Mouse (Mus musculus): ENCODE results near the gene Pi4k2a. TPM values are rescaled to one million over a fixed set of nuclear protein-coding genes. Genes with fewer than 3 reads are reported as not detected.

Pi4k2a gene
- total RNA-seq (2021) = 10 to 100 TPM; 18.4 to 19.0 TPM

DNA sequence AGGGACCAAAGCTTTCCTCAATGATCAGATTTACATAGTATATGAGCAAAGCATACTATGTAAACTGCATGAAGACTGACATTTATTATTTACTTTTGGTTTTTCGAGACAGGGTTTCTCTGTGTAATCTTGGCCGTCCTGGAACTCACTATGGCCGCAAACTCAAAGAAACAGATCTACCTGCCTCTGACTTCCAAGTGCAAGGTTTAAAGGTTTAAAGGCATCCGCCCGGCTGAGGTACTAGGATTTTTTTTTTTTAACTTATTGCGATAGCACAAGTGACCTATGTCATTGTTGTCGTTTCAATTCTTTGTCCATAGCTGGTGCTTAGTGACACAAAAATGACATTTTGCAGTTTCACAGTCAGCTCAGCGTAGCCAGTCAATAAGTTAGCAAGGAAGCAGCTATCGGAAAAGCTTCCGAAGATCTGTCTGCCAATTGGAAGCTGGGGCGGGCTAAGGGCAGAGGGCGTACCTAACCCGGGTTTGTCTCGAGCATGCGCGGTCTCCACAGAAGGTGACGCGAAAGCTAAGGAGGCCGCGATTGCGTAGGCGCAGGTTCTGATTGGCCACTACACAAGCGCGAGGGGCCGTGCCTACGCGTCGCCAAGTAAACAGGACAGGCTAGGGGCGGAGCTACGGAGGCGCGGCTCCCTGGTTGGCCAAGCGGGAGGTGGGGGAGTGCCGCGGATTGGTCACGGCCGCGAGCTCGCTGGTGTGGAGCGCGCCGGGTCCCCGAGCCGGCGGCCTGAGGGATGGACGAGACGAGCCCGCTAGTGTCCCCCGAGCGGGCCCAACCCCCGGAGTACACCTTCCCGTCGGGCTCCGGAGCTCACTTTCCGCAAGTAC lies at the start of gene Pi4k2a:
TSS of gene Pi4k2a (plus strand) at position 723 of the 848 bp plus-strand sequence.
- DNase-seq (ENCODE audit: low spot score) = peak; percentile 99
- intact Hi-C loops (cut with DNase I) = loop anchor here (2.0 kb wide), 1 partner anchor 39 kb away; the partner anchor contains the start of gene Avpi1

DNA sequence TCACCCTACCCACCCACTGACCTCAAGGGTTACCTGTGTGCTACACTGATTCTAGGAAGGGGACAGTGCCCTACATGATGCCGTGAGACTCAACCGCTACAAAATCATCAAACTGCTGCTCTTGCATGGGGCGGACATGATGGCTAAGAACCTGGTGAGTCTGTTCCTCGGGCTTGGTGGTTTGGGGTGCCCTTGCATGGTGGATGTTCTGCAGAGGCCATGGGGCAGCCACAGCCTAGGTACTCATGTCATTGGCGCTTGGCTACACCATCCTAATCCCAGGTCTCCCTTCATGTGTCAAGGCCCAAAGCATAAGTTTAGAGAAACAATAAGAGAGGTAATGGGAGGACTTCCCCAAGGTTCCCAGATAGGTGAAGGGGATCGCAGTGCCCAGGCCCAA lies 46.3 kb upstream of the Pi4k2a start:
- no peak for DNase-seq (ENCODE audit: low spot score)
- intact Hi-C loops (cut with DNase I) = no loop called here

DNA sequence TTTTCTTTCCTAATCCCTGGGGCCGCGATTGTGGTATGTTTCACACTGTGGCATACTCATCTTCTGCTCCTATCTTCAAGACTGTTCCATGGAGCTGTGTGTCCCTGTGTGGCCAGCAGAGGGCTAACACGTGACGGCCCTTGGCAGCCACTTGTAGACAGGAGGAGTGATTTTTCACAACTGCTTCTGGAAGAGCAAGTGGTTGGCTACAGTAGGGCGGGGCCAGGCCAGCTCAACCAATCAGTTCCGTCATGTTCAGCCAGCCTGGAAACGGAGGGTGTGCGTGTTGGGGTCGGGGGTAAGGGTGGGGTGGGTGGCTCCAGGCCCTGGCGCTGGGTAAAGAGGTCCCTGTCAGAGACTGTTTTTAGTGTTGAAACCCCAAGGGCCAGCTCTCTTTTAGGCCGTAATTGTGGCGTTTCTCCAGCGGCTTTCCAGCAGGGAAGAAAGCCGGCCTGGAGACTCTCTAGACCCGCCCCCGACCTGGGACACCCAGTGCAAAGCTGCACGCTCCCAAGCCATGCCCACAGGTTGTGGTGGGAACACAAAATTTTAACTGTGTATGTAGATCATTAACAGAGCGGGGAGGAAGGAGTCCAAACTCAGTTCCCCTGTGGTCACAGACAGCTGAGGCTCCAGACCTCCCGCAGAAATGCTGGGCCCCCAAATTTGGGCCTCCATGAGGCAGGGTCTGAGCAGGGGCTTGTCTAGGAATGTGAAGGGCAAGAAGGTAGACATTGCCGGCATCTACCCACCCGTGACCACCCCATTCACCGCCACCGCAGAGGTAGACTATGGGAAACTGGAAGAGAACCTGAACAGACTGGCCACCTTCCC lies 44.8 kb upstream of the Pi4k2a start, which contains the start of gene Hoga1:
TSS of gene Hoga1 (plus strand) at position 342 of the 834 bp plus-strand sequence.
- peak; percentile 75 for DNase-seq (ENCODE audit: low spot score)
- intact Hi-C loops (cut with DNase I) = no loop called here

DNA sequence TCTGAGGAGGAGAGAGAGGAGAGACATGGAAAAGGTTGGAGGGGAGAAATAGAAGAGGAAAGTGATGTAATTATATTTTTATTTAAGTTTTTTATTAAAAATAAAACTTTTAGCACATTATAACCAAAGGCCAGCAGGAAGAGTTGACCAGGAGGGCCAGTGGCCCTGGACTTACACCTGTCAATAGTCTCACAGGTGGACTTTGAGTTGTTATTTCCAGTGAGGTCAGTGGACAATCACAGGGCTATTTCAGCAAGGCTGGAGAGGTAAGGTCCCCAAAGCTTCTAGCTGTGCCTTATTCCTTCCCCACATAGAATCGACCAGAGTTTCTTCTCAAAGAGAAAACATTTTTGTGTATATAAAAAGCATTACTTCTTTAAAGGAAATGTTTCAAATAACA lies 40.0 kb upstream of the Pi4k2a start:
- no peak for DNase-seq (ENCODE audit: low spot score)
- intact Hi-C loops (cut with DNase I) = no loop called here

DNA sequence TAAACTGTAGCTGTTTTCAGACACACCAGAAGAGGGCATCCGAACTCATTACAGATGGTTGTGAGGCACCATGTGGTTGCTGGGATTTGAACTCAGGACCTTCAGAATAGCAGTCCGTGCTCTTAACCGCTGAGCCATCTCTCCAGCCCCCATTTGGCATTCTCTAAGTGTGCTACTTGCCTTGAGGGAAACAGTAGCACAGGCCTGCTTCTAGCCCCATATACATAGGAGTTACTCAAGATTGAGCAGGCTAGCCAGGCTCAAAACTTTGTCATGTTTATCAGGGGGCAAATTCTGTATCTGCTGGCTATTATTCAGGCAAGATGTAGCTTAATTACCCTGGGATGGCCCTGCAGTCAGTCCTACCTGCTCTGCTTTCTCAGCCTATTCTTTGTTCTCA lies 38.9 kb upstream of the Pi4k2a start:
- DNase-seq (ENCODE audit: low spot score) = no peak
- intact Hi-C loops (cut with DNase I) = no loop called here

DNA sequence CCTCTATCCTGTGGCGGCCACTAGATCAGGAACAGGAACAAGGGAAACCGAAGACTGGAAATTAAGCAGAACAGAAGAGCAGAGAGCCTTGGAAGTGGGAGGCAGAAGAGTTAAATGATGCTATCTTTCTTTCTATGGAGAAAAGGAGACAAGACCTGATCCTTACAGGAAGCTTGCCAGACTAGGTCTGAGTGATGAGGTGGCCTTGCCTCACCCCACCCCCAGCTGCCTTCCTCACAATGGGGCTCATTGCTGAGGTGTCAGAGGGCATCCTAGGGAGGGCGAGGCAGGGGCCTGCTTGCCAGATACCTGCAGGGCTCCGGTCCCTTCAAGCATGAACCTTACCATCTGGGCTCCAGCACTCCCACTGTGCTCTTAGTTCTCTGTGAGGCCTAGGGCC lies 38.3 kb upstream of the Pi4k2a start, which contains the start of gene 4933411K16Rik:
TSS of gene 4933411K16Rik (plus strand) at position 301 of the 400 bp plus-strand sequence.
- DNase-seq (ENCODE audit: low spot score) = no peak
- intact Hi-C loops (cut with DNase I) = no loop called here

DNA sequence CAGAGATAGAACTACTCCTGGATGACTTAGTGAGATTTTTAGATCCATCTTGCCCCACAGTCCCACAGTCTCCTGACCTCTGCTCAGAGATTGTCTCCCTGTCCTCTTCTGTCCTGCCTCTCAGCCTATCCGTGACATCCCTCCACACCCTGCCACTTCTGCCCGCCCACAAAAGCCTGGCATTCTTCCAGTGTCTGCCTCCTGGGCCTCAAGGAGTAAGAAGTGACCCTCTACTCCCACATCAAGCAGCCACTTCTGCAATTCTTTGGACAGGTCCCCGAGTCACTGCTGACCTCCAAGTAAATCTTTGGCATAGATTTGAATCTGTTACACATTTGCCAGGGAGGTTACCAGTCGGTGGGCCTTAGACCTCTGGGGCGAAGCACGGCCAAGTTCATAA lies 36.0 kb upstream of the Pi4k2a start:
- no peak for DNase-seq (ENCODE audit: low spot score)
- intact Hi-C loops (cut with DNase I) = no loop called here

DNA sequence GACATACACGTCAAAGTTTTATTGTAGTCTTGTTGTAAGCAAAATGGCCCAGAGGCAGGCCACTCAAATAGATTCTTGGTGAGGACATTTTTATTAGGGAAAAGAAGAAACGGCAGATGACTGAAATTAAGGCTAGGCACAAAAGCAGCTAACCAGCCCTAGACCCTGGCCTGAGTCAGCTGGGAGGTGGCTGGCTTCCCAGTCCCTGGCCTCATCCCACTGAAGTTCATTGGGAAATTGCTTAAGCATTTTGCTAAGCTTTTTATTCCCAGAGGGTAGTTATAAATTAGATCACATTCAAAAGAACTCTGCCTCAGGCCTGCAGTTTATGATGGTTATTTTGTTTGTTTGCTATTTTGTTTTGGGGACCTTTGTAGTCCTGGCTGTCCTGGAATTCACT lies 34.4 kb upstream of the Pi4k2a start:
- intact Hi-C loops (cut with DNase I) = no loop called here
- DNase-seq (ENCODE audit: low spot score) = peak; percentile 62

DNA sequence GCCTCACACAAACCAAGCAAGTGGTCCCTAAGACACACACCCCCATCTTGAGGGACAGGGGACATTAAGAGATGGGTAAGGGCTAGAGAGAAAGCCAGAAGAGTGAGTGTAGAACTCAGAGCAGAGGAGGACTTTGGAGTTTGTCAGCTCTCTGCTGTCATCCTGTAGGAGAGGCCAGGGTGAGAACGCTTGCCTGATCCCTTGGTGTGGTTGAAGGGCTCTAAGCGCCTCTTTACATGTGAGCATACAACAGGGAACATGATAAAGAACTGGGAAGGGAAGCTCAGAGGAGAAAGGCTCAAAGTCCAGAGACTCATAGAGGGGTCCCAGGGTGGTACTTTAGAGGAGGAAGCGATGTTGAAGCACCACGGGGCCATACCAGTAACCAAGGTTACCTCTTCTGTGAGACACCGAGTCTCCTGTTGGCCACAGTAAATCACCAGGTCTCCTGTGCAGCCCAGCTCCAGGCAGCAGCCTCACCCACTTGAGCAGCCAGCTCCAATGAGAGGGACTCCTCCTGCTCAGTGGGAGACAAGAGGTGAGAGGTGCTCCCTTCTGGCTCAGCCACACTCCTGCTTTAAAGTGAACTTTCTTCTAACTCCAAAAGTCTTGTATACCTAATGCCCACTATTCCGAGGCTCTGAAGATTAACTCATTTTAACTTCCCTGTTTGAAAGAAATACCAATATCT lies 33.4 kb upstream of the Pi4k2a start:
- DNase-seq (ENCODE audit: low spot score) = no peak
- intact Hi-C loops (cut with DNase I) = no loop called here

DNA sequence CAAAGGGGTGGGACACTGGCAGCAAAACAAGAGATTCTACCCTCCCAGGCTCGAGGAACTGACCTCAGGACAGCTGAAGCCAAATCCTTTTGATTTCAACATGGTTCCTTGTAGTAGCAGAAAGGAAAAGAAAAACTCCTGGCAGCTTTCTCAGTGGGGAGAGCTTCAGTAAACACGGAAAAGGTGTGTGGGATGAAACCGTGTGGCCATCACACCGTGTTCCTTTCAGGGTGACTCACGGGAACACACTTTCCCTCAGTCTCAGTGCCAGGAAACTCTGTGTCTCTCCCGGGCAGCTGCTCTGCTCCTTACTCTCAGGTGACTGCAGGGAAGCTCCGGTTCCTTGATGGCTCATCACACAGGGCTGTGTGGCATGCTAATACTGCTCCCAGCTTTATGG lies 31.8 kb upstream of the Pi4k2a start:
- DNase-seq (ENCODE audit: low spot score) = no peak
- intact Hi-C loops (cut with DNase I) = no loop called here

DNA sequence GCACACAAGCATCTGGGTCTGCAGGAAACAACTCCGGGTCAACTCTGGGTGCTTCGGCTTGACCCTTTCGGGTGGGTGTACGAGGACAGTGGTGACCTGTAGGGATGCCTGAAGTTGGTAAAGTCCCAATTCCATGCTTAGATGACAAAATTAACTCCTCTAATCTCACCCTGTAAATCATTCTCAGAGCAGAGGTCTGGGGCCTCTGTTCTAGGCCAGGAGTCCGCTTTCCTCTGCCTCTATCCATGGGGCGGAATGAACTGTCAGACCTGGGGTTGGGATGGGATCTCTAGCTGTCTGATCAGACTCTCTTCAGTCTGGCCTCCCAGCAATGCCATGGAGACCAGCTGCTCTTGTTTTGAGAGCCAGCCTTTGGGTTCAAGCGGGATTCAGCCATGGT lies 28.8 kb upstream of the Pi4k2a start:
- intact Hi-C loops (cut with DNase I) = no loop called here
- no peak for DNase-seq (ENCODE audit: low spot score)

DNA sequence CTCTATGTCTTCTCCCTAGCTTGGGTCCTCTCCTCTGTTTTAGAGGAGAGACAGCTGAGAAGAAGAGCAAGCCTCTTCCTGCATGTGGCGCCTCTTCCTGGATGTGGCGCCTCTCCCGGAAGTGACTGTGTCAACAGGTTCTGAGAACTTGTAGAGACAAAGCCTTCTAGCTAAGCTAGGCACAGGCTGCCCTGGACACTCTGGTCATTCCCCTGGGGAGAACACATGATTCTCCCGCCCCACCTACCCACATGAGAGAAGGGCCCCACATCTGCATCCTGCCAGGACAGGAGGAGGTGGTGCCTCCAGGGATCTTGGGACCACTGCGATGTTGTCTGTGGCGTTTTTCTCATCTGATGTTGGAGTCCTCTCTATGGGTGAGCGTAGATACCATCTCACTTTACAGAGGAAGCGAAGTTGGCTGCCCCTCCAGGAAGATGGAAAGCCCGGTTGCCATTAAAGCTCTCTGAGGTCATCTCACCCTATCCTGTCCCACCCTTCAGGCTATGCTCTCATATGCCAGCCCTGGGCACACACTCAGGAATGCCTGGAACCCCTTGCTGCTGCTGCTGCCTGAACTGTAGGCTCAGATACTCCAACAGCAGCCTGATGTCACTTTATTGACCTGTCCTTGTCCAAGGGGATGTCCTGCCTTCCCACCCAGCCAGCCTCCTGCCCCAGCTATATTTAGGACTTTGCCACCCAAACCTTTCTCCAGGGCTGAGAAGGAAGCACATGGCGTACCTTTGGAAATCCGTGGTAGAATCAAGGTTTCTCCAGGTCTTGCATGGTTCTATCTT lies 21.6 kb upstream of the Pi4k2a start:
- intact Hi-C loops (cut with DNase I) = loop anchor here (2.0 kb wide), 1 partner anchor 34 kb away; the partner anchor contains the start of gene Ankrd2
- no peak for DNase-seq (ENCODE audit: low spot score)

DNA sequence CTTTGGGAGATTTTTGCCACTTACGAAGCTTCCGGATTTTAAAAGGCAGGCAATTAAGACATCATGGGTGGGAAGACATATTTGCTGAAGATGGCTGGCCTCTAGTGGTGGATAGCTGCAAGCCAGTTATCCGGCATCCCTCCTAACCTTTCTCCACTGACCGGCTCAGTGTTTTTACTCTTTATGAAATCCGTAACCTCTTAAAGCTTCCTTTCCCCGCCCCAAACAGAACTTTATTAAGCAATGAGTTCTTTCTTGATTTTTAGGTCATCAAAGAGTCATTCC lies 21.1 kb upstream of the Pi4k2a start:
- no peak for DNase-seq (ENCODE audit: low spot score)
- intact Hi-C loops (cut with DNase I) = loop anchor here (2.0 kb wide), 1 partner anchor 34 kb away; the partner anchor contains the start of gene Ankrd2

DNA sequence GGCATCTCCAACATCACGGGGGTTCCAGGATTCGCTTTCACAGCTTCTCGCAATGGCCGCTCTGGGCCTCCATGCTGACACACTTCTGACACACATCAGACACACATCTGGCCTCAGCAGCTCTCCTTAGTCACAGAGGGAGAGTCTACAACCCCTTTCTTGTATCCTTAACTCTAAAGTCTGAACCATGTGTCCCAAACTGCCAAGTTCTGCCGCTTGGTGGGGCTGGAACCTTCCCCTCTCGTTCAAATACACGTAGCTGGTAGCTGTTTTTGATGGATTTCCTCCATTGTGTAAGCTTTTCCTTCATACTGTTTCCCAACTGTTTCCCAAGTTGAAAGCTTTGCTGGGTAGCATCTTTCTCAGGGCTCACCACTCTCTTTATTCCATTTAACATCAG lies 19.0 kb upstream of the Pi4k2a start:
- intact Hi-C loops (cut with DNase I) = no loop called here
- DNase-seq (ENCODE audit: low spot score) = no peak

DNA sequence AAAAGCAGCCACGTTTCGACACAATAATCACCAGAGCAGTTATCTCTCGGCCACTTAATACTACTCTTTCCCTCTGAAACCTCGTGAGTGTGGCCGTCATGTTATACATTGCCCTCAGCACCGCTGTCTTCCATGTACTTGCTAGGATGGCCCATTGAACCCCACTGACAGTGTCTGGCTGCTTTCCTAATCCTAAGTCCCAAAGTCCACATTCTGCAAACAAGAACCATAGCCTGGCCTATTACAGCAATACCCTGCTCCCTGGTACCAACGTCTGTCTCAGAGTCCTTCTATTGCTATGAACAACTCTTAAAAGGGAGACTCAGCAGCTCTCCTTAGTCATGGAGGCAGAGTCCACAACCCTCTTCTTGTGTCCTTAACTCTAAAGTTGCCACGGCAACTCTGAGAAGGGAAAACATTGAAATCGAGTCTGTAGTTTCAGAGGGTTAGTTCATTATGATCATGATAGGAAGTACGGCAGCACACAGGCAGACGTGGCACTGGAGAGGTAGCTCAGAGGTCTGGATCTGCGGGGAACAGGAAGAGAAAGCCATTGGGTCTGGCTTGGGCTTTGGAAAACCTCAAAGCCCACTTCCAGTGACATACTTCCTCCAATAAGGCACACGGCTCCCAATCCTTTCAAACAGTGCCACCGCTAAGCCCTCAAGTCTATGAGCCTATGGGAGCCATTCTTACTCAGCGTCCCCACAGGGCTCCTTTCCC lies 18.2 kb upstream of the Pi4k2a start:
- intact Hi-C loops (cut with DNase I) = no loop called here
- DNase-seq (ENCODE audit: low spot score) = no peak

DNA sequence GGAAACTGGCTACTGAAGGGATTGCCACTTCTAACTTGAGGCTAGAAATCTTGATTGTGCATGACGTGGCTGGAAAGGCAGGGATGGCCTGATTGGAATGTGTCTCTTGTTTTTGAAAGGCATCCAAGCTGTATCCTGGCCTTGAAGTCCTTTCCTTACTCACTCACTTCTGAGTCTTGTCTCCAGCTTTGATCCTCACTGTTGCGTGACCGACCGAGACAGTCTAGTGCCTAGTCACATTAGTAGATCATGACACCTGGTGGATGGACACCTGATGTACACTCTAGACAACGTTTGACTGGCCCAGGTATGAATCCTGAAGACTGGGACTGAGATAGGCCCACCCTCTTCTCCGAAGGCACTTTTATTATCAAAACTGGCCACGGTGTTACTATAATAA lies 17.5 kb upstream of the Pi4k2a start:
- intact Hi-C loops (cut with DNase I) = no loop called here
- no peak for DNase-seq (ENCODE audit: low spot score)

DNA sequence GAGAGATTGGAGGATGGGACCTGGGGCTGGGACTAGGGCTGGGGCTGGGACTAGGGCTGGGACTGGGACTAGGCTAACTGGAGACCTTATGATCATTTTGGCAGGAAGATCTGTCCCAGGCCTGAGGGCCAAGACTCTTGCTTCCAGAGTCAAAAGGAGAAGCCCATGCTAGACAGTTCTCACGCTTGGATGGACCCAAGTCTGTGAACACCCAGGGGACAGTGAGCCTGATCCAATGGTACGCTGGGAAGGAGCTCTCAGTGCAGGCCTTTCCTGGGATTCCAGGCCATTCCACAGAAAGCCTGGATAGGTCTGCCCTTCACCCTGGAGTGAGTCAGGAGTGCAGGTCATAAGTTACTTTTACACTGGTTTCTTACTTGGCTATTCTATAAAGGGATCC lies 15.2 kb upstream of the Pi4k2a start:
- DNase-seq (ENCODE audit: low spot score) = no peak
- intact Hi-C loops (cut with DNase I) = loop anchor here (5.0 kb wide), 1 partner anchor 88 kb away; no protein-coding TSS in a partner anchor

DNA sequence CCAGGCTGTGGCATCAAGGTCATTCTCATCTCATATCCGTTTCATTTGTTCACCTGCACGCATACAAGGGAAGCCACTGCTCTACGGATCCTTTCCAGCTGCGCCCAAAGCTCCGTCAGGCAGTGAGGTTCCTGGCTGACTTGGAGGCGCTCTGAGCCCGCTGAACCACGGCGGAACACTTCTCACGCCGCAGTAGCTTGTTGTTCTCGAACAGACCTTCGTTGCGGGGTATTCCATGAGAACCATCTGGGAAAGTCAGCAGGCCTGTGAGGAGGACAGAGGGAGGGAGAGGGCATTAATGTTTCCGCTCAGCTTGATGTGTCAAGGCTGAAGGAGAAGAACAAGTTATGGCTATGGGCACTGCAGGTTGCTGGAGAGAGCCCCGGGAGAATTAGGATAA lies 14.3 kb upstream of the Pi4k2a start:
- DNase-seq (ENCODE audit: low spot score) = no peak
- intact Hi-C loops (cut with DNase I) = loop anchor here (5.0 kb wide), 1 partner anchor 89 kb away; no protein-coding TSS in a partner anchor

DNA sequence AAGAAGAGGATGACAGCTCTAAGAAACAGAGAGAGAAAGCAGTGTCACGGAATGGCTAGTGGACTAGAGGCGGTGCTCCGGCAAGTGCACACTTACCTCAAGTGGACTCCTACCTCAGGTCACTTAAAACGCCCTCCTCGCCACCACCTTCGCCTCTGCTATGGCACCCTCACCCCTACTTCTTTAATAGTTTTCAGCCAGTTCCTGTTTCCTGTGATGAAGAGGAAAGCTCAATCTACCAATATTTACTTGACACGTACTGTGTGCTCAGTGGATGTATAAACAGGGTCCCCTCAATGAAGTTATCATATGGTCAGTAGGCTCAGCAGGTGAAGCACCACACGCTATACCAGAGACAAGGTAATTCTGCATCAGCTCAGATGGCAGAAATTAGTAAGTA lies 11.7 kb upstream of the Pi4k2a start:
- no peak for DNase-seq (ENCODE audit: low spot score)
- intact Hi-C loops (cut with DNase I) = loop anchor here (5.0 kb wide), 1 partner anchor 91 kb away; no protein-coding TSS in a partner anchor
